Mouse (Mus musculus) kidney, postnatal 0 days (tissue): ENCODE results near the gene S1pr3. TPM values are rescaled to one million over a fixed set of nuclear protein-coding genes. Genes with fewer than 3 reads are reported as not detected.
A peak's percentile ranks its signal among the peaks of the same experiment; 100 is the strongest.

Experiments
- ATAC-seq: fragments of 200-750 bp; cut with Nextera tagmentation; replicated peaks from 2 replicates; pipeline ENCODE4 v1.8.0; 2017; ENCODE audit warnings: low read depth, moderate number of reproducible peaks, moderate TSS enrichment, moderate library complexity; ENCODE audit not compliant: low FRiP score
- DNase-seq: peaks from one replicate; pipeline ENCODE4 v3.0.0-alpha.2; 2016; ENCODE audit warnings: low spot score
- H3K27ac ChIP-seq: fragments of 300-500 bp; sonication (generic); 2 replicates; pipeline ENCODE4 v1.5.1; 2014; ENCODE audit warnings: mild to moderate bottlenecking
- H3K27me3 ChIP-seq: fragments of 300-500 bp; sonication (generic); 2 replicates; pipeline ENCODE4 v1.6.1; 2014; ENCODE audit warnings: low read length, mixed read lengths; ENCODE audit not compliant: insufficient read depth
- H3K36me3 ChIP-seq: fragments of 300-500 bp; sonication (generic); 2 replicates; pipeline ENCODE4 v1.6.1; 2014; ENCODE audit warnings: low read length, mixed read lengths; ENCODE audit not compliant: insufficient read depth
- H3K4me1 ChIP-seq: fragments of 300-500 bp; sonication (generic); replicated peaks from 2 replicates; pipeline ENCODE4 v1.6.1; 2014; ENCODE audit warnings: antibody characterized with exemption, low read length, mixed read lengths; ENCODE audit not compliant: insufficient read depth
- H3K4me2 ChIP-seq: fragments of 300-500 bp; sonication (generic); 2 replicates; pipeline ENCODE4 v1.6.1; 2014; ENCODE audit warnings: mild to moderate bottlenecking, low read length, moderate library complexity, mixed read lengths
- H3K4me3 ChIP-seq: fragments of 300-500 bp; sonication (generic); replicated peaks from 2 replicates; pipeline ENCODE4 v1.5.1; 2014; ENCODE audit warnings: low read depth, low read length
- H3K9ac ChIP-seq: fragments of 300-500 bp; sonication (generic); 2 replicates; pipeline ENCODE4 v1.6.1; 2014; ENCODE audit warnings: low read depth, low read length
- H3K9me3 ChIP-seq: fragments of 300-500 bp; sonication (generic); replicated peaks from 2 replicates; pipeline ENCODE4 v1.6.1; 2016; ENCODE audit warnings: low read length, inconsistent platforms, mixed read lengths
- CTCF ChIP-seq: IDR thresholded peaks from 2 replicates; pipeline ENCODE4 v1.5.1; 2016; ENCODE audit warnings: antibody characterized with exemption, low read depth, mild to moderate bottlenecking, moderate library complexity
- WGBS: fragments of 180-500 bp; shearing (Covaris S2); extraction: QIAGEN DNeasy Blood & Tissue Kit; methylation state at CpG from one replicate; pipeline ENCODE4 v1.1.7; 2014; 5-methylcytosine and 5-hydroxymethylcytosine counted together
- polyA plus RNA-seq: library from polyadenylated mRNA; unstranded; fragments of >200 nt; fragmentation: Nextera tagmentation; extraction: Ambion mirVana; gene quantifications from 2 replicates; pipeline ENCODE4 v1.2.1, GENCODE M21; 2015

The S1pr3 gene
- polyA plus RNA-seq, 1 experiment from 2014 or later: 36.7 TPM

GRCm38 (mm10) chr13:51387908-51388307 lies 20.5 kb upstream of the S1pr3 start:
- DNase-seq (no peak), ATAC-seq (no peak)
- H3K4me1 ChIP-seq: no peaks in the 10 kb centered on the region
- H3K9me3 ChIP-seq: no peaks in the 10 kb centered on the region
- H3K36me3 ChIP-seq: no peaks in the 10 kb centered on the region
- no peak overlapping the region for H3K27ac ChIP-seq
- no peaks in the 10 kb centered on the region for H3K27me3 ChIP-seq
- no peak overlapping the region for H3K4me2 ChIP-seq
- WGBS: 53% methylated on average over 4 of the region's 4 CpGs
- H3K4me3 ChIP-seq: no peak overlapping the region
- TF ChIP-seq CTCF: no peak
- no peak overlapping the region for H3K9ac ChIP-seq

DNA sequence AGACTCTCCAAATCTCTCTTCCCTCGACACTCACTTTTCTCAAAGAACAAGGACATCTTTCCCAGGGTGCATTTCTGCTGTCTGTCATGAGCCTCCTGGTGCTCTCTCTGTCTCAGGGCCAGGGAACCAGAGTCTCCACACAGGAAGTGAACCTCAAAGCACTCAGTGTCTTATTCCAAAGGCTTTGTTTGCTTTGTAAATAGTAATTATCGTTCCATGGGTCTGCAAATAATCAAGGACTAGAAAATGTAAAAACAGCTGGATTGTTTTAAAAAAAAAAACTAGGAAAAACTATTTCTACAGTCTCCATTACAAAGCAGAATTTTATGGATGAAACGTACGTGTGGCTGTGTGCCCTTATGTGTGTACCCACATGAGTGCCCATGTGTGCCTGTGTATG lies 18.0 kb upstream of the S1pr3 start:
- 40% methylated on average over 4 of the region's 4 CpGs for WGBS
- Histone ChIP-seq H3K9me3 (no peaks in the 10 kb centered on the region; the same call in 1 of the 2 replicates), H3K27ac (0 out of 2 replicates have a peak overlapping the region, but pooled peaks have one; percentile 15), H3K27me3 (no peaks in the 10 kb centered on the region), H3K9ac (no peak overlapping the region), H3K36me3 (no peaks in the 10 kb centered on the region), H3K4me3 (no peak overlapping the region), H3K4me1 (no peaks in the 10 kb centered on the region), H3K4me2 (no peak overlapping the region)
- TF ChIP-seq CTCF: no peak
- no peak for ATAC-seq
- peak; percentile 76 for DNase-seq

DNA sequence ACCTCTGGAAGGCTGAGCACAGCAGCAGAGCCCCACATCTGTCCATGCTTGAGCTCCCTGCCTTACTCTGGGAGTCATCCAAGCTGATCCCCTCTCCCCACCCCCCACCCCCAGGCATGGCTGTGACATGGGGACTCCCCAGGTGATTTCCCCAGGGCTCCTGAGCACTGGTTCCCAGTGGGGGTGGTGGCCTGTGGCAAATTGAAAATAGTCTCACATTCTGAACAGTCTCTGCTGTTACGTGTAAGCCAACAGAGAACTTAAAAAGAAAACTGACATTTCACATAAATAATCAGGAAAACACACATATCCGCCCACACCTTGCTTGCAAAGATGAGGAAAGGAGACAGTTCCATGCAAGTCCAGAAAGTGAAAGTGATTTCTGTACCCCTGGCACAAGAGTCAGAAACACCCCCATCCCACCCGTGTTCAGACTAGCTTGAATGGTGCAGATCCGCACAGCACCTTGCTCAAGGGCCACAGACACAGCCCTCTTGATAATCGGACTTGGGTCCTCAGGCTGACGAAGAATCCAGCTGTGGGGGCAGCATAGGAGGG lies 17.0 kb upstream of the S1pr3 start:
- H3K27me3 ChIP-seq: no peaks in the 10 kb centered on the region
- WGBS: 82% methylated on average over 6 of the region's 6 CpGs
- ATAC-seq: no peak
- no peaks in the 10 kb centered on the region; the same call in 1 of the 2 replicates for H3K9me3 ChIP-seq
- H3K4me1 ChIP-seq: no peaks in the 10 kb centered on the region
- H3K27ac ChIP-seq: no peak overlapping the region
- no peak for TF ChIP-seq CTCF
- no peak overlapping the region for H3K4me3 ChIP-seq
- no peak overlapping the region for H3K4me2 ChIP-seq
- no peak overlapping the region for H3K9ac ChIP-seq
- DNase-seq: no peak
- H3K36me3 ChIP-seq: no peaks in the 10 kb centered on the region

DNA sequence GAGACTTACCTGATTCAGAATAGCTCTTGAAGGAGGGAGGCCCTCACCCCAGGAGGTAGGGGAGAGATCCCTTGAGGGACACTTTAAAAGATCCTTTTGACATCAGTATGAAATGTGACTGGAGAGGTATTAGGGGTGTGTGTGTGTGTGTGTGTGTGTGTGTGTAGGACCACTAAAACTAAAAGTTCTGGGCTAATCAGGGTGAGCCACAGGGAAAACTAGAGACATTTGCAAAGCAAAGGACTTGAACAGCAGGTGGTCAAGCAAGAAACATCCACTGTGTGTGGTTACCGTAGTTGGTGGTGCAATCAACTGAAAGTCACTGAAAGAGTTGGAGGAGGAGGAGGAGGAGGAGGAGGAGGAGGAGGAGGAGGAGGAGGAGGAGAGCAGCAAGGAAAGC lies 16.2 kb upstream of the S1pr3 start:
- Histone ChIP-seq H3K9me3 (no peaks in the 10 kb centered on the region; the same call in 1 of the 2 replicates), H3K4me2 (no peak overlapping the region), H3K27ac (no peak overlapping the region), H3K27me3 (no peaks in the 10 kb centered on the region), H3K4me1 (no peaks in the 10 kb centered on the region), H3K4me3 (no peak overlapping the region), H3K36me3 (no peaks in the 10 kb centered on the region), H3K9ac (no peak overlapping the region)
- 50% methylated on average over 1 of the region's 1 CpGs for WGBS
- no peak for TF ChIP-seq CTCF
- DNase-seq (no peak), ATAC-seq (no peak)

DNA sequence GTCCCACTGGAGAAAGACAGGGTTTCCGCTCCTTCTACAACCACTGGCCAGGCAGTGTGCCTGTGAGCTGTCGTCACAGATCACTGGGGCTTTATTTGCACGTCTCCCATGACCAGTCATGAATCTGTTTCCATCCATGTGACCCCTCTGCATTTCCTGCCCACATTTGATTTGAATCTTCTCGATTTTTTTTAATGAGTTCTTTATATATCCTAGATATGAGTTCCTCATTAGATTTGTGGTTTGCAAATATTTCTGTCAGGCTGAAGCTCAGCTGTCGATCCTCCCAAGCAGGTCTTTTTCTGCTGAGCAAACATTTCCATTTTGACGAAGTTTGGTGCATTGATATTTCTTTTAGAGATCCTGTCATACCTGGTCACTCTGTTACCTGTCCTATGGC lies 10.6 kb upstream of the S1pr3 start:
- H3K4me3 ChIP-seq: no peak overlapping the region
- no peak for TF ChIP-seq CTCF
- no peak overlapping the region for H3K9ac ChIP-seq
- H3K4me2 ChIP-seq: no peak overlapping the region
- ATAC-seq (no peak), DNase-seq (no peak)
- H3K4me1 ChIP-seq: no peaks in the 10 kb centered on the region
- 52% methylated on average over 6 of the region's 6 CpGs for WGBS
- H3K36me3 ChIP-seq: no peaks in the 10 kb centered on the region
- H3K27me3 ChIP-seq: no peaks in the 10 kb centered on the region
- H3K27ac ChIP-seq: no peak overlapping the region
- no peaks in the 10 kb centered on the region; the same call in 1 of the 2 replicates for H3K9me3 ChIP-seq

DNA sequence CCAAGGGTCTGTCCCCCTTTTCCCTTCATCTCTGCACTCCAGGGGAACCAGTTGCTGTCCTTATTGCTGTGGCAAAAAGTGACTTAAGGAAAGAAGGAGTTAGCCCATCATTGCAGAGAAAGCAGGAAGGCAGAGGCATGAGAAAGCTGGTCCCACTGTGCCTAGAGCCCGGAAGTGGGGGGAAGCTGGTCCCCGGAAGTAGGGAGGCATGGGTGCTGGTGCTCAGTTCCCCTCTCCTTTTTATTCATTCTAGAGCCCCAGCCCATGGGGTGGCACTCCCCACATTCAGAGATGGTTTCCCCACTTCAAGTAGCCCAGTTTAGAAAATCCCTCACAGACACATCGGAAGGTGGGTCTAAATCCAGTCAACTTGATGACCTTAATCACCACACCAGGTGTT lies 8.9 kb upstream of the S1pr3 start:
- Histone ChIP-seq H3K27me3 (no peaks in the 10 kb centered on the region), H3K4me2 (no peak overlapping the region), H3K9me3 (no peaks in the 10 kb centered on the region; the same call in 1 of the 2 replicates), H3K36me3 (no peaks in the 10 kb centered on the region), H3K4me3 (no peak overlapping the region), H3K9ac (no peak overlapping the region), H3K27ac (no peak overlapping the region), H3K4me1 (no peaks in the 10 kb centered on the region)
- no peak for DNase-seq
- no peak for ATAC-seq
- TF ChIP-seq CTCF: no peak
- 94% methylated on average over 3 of the region's 3 CpGs for WGBS
